ENCODE assay signal across 25 mouse cellular contexts in the genomic region with DNA sequence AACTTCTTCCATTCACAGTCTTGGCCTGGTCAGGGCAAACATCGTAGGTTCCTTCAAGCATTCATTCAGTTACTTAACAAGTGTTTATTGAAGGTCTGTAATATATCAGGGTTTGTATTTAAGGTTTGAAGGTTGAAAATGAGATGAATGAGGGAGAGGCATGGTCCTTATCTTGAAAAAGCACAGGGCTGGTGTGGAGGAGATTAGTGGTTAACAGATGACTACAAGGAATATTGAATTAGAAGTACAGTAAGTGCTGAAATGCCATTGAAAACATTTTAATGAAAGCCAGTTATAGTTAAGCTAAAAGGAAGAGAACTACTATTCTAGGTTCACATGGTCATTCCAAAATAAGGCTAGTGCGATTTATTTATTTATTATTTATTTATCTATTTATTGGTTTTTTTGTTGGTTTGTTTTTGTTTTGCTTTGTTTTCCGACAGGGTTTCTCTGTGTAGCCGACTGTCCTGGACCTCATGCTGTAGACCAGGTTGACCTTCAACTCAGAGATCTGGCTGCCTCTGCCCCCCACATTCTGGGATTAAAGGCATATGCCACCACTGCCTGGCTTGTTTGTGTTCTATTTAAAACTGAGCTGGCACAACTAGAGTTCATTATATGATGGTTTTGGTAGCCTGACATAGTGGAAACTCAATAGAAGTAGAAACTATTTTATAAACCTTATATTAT.
DNase-seq lines count a peak whose midpoint lies in the region; ATAC-seq and TF ChIP-seq lines count a peak whose summit lies in the region.
"Had no signal": no experiment of that assay in that cellular context is flagged by ENCODE, and none has a peak within 500 bp of the region (broad histone marks: within the 10 kb centered on the region; RNA-seq: fewer than 3 reads in every experiment).

No protein-coding gene starts in this region.

- TF ChIP-seq RAD21 in MEL (IDR thresholded peaks at IDR 0.05; ENCODE audit: low read depth, low read length), result no peak

- TF ChIP-seq POLR2A in MEL (IDR thresholded peaks at IDR 0.05; ENCODE audit: control insufficient read depth in 1 of 2, insufficient read depth in 1 of 2, low read depth in 1 of 2, low read length in 2 of 2, poor library complexity in 1 of 2), result no peak

- ATAC-seq in liver, embryonic 15.5 days (ENCODE audit: insufficient read depth), result peak; percentile 89
- ATAC-seq: forebrain, embryonic 16.5 days; midbrain, embryonic 13.5 days had no signal

- DNase-seq in MEL (ENCODE audit: low read depth, low spot score) (peak; percentile 78), liver (peak; percentile 24)
- DNase-seq in c-Kit-positive CD71-positive TER-119-negative erythroid progenitor cells, embryonic 14.5 days (ENCODE audit: low read depth), result peak; percentile 55
- DNase-seq in left cerebral cortex, postnatal 4 days, result no peak
- DNase-seq in urinary bladder, adult 18-20 months (ENCODE audit: low spot score in 2 of 2), result no peak
- no peak for DNase-seq in retina, postnatal 1 day
- DNase-seq in kidney, postnatal 10 days, result no peak
- DNase-seq: adrenal gland, postnatal 25 days; cerebellum, adult 8-10 months; cerebellum, postnatal 25 days; gastrocnemius, postnatal 10 days; heart, postnatal 14 days; kidney, adult 18-20 months; kidney, postnatal 4 days; layer of hippocampus, postnatal 36 days; lung, postnatal 36 days; thymus, postnatal 14 days had no signal

- peaks cover 5 to 8% of the 10 kb centered on the region in 2 experiments for H3K4me1 ChIP-seq in MEL (ENCODE audit: control insufficient read depth in 1 of 2, insufficient read depth in 2 of 2, low read length in 2 of 2)
- H3K4me1 ChIP-seq in liver, embryonic 15.5 days (replicated peaks), result peaks cover 21% of the 10 kb centered on the region
- H3K4me1 ChIP-seq: hindbrain, embryonic 10.5 days; hindbrain, embryonic 15.5 days; megakaryocyte, embryonic 14.5 days; midbrain, embryonic 13.5 days; neural tube, embryonic 13.5 days had no signal

- H3K4me3 ChIP-seq in MEL (ENCODE audit: control insufficient read depth in 1 of 2, insufficient read depth in 1 of 2, low read depth in 2 of 2, low read length in 2 of 2), result no peak overlapping the region
- H3K4me3 ChIP-seq in liver, embryonic 15.5 days (replicated peaks), result no peak overlapping the region
- H3K4me3 ChIP-seq: hindbrain, embryonic 10.5 days; hindbrain, embryonic 15.5 days; megakaryocyte, embryonic 14.5 days; midbrain, embryonic 13.5 days; neural tube, embryonic 13.5 days had no signal

- H3K9me3 ChIP-seq in MEL (replicated peaks; ENCODE audit: insufficient read depth, low read length), result no peaks in the 10 kb centered on the region
- no peaks in the 10 kb centered on the region for H3K9me3 ChIP-seq in liver, embryonic 15.5 days (replicated peaks)
- H3K9me3 ChIP-seq: hindbrain, embryonic 10.5 days; hindbrain, embryonic 15.5 days; midbrain, embryonic 13.5 days; neural tube, embryonic 13.5 days had no signal

- no peaks in the 10 kb centered on the region for H3K27me3 ChIP-seq in MEL (ENCODE audit: control insufficient read depth in 1 of 2, insufficient read depth in 2 of 2, low read length in 2 of 2)
- no peaks in the 10 kb centered on the region for H3K27me3 ChIP-seq in liver, embryonic 15.5 days
- H3K27me3 ChIP-seq: hindbrain, embryonic 15.5 days; megakaryocyte, embryonic 14.5 days; midbrain, embryonic 13.5 days; neural tube, embryonic 13.5 days had no signal

- H3K4me2 ChIP-seq in liver, embryonic 15.5 days, result peak overlapping the region; percentile 25; the same call in 1 of the 2 replicates
- H3K4me2 ChIP-seq: hindbrain, embryonic 15.5 days; midbrain, embryonic 13.5 days; neural tube, embryonic 13.5 days had no signal

- H3K9ac ChIP-seq in MEL (ENCODE audit: control insufficient read depth, low read depth, low read length, poor library complexity, severe bottlenecking), result no peak overlapping the region
- no peak overlapping the region for H3K9ac ChIP-seq in liver, embryonic 15.5 days
- H3K9ac ChIP-seq: hindbrain, embryonic 15.5 days; midbrain, embryonic 13.5 days; neural tube, embryonic 13.5 days had no signal

- H3K27ac ChIP-seq in MEL (ENCODE audit: control insufficient read depth, low read depth, low read length), result peak overlapping the region; percentile 56
- H3K27ac ChIP-seq in liver, embryonic 15.5 days (replicated peaks), result peak overlapping the region; percentile 67
- H3K27ac ChIP-seq: hindbrain, embryonic 10.5 days; hindbrain, embryonic 15.5 days; midbrain, embryonic 13.5 days; neural tube, embryonic 13.5 days had no signal

- TF ChIP-seq CTCF in MEL (IDR thresholded peaks at IDR 0.05 in 2 of 3, conservative IDR thresholded peaks at IDR 0.05 in 1 of 3; ENCODE audit: control insufficient read depth in 1 of 3, insufficient read depth in 1 of 3, low read depth in 2 of 3, low read length in 3 of 3, poor library complexity in 1 of 3, severe bottlenecking in 1 of 3), result no peak

- peak; percentile 90 to 95 for TF ChIP-seq EP300 in MEL (IDR thresholded peaks at IDR 0.05; ENCODE audit: low read depth in 1 of 2, low read length in 2 of 2)

- 34% methylated on average over 4 of the region's 4 CpGs for WGBS in liver, embryonic 15.5 days (ENCODE audit: insufficient replicate concordance)

- peaks cover 0 to 20% of the 10 kb centered on the region in 2 experiments; a peak in 2 of 4 replicates for H3K36me3 ChIP-seq in MEL (ENCODE audit: control insufficient read depth in 1 of 2, insufficient read depth in 2 of 2, low read length in 2 of 2)
- H3K36me3 ChIP-seq in liver, embryonic 15.5 days (replicated peaks), result no peaks in the 10 kb centered on the region
- H3K36me3 ChIP-seq: G1E; hindbrain, embryonic 10.5 days; hindbrain, embryonic 15.5 days; midbrain, embryonic 13.5 days; neural tube, embryonic 13.5 days had no signal

- intact Hi-C loops in left cerebral cortex, postnatal 4 days (cut with DNase I), result no loop called here

- no peaks in the 10 kb centered on the region for H3K79me2 ChIP-seq in MEL (ENCODE audit: control insufficient read depth, insufficient read depth, low read length, poor library complexity)

TF ChIP-seq in MEL, 35 proteins besides CTCF, POLR2A, EP300 and RAD21:
- TF ChIP-seq ZC3H11A (IDR thresholded peaks at IDR 0.05; ENCODE audit: low read depth, low read length) (no peak), NRF1 (IDR thresholded peaks at IDR 0.05; ENCODE audit: insufficient read depth, low read depth, low read length, poor library complexity, severe bottlenecking) (no peak), HCFC1 (IDR thresholded peaks at IDR 0.05; ENCODE audit: low read depth, low read length) (no peak), ZKSCAN1 (IDR thresholded peaks at IDR 0.05; ENCODE audit: low read depth, low read length) (no peak), ZMIZ1 (IDR thresholded peaks at IDR 0.05; ENCODE audit: low read depth, low read length) (no peak), MYB (IDR thresholded peaks at IDR 0.05; ENCODE audit: low read depth, low read length) (no peak), TCF12 (IDR thresholded peaks at IDR 0.05; ENCODE audit: low read depth, low read length) (peak; percentile 95), MEF2A (IDR thresholded peaks at IDR 0.05; ENCODE audit: extremely low read depth, insufficient replicate concordance, low read depth, low read length, poor library complexity, severe bottlenecking) (no peak), NELFE (IDR thresholded peaks at IDR 0.05; ENCODE audit: low read depth, low read length) (no peak), CHD2 (IDR thresholded peaks at IDR 0.05; ENCODE audit: low read length) (no peak), E2F4 (IDR thresholded peaks at IDR 0.05; ENCODE audit: borderline replicate concordance, low read depth, low read length) (no peak), MAFK (IDR thresholded peaks at IDR 0.05; ENCODE audit: borderline replicate concordance, low read depth, low read length) (no peak), MAX (IDR thresholded peaks at IDR 0.05; ENCODE audit: low read length) (peak; percentile 39; the same call in 1 of the 2 replicates), SMC3 (IDR thresholded peaks at IDR 0.05; ENCODE audit: low read depth, low read length) (no peak), CHD1 (IDR thresholded peaks at IDR 0.05; ENCODE audit: low read depth, low read length) (no peak), POLR2AphosphoS2 (IDR thresholded peaks at IDR 0.05; ENCODE audit: low read length) (no peak), TBP (IDR thresholded peaks at IDR 0.05; ENCODE audit: low read depth, low read length) (no peak), MAZ (IDR thresholded peaks at IDR 0.05; ENCODE audit: low read depth, low read length) (no peak), GATA1 (IDR thresholded peaks at IDR 0.05; ENCODE audit: low read depth, low read length) (peak; percentile 93), USF2 (IDR thresholded peaks at IDR 0.05; ENCODE audit: borderline replicate concordance in 1 of 2, insufficient read depth in 1 of 2, low read depth in 1 of 2, low read length in 2 of 2) (no peak), RCOR1 (IDR thresholded peaks at IDR 0.05; ENCODE audit: low read depth, low read length) (peak; percentile 81), UBTF (IDR thresholded peaks at IDR 0.05; ENCODE audit: borderline replicate concordance, insufficient read depth, low read depth, low read length) (no peak), TAL1 (IDR thresholded peaks at IDR 0.05; ENCODE audit: low read length) (peak; percentile 53), ELF1 (IDR thresholded peaks at IDR 0.05; ENCODE audit: low read depth, low read length) (no peak), SIN3A (IDR thresholded peaks at IDR 0.05; ENCODE audit: low read length) (peak; percentile 59; the same call in 1 of the 2 replicates), ZNF384 (IDR thresholded peaks at IDR 0.05; ENCODE audit: low read depth, low read length) (no peak), BHLHE40 (IDR thresholded peaks at IDR 0.05; ENCODE audit: borderline replicate concordance, low read depth, low read length) (no peak; the same call in 1 of the 2 replicates), MYC (IDR thresholded peaks at IDR 0.05; ENCODE audit: low read depth, low read length) (peak; percentile 65; the same call in 1 of the 2 replicates), JUND (IDR thresholded peaks at IDR 0.05; ENCODE audit: low read depth, low read length) (no peak), GABPA (IDR thresholded peaks at IDR 0.05; ENCODE audit: low read depth, low read length) (no peak), USF1 (IDR thresholded peaks at IDR 0.05; ENCODE audit: low read depth, low read length) (no peak), ETS1 (IDR thresholded peaks at IDR 0.05; ENCODE audit: low read depth, low read length) (peak; percentile 83), KAT2A (conservative IDR thresholded peaks at IDR 0.05; ENCODE audit: low read depth, low read length) (no peak), POLR2AphosphoS5 (IDR thresholded peaks at IDR 0.05; ENCODE audit: borderline replicate concordance, low read depth, low read length) (no peak), MXI1 (IDR thresholded peaks at IDR 0.05; ENCODE audit: low read depth, low read length) (peak; percentile 33; the same call in 1 of the 2 replicates)

Comparison
In these comparisons a context has a peak if more than half of its experiments do, and no peak if none do; other contexts are left out.
1. DNase-seq: peak in MEL (single experiment), c-Kit-positive CD71-positive TER-119-negative erythroid progenitor cells, embryonic 14.5 days (single experiment) and liver (single experiment); none in left cerebral cortex, postnatal 4 days (single experiment), urinary bladder, adult 18-20 months (0 of 2), retina, postnatal 1 day (single experiment) and kidney, postnatal 10 days (single experiment).